Mouse (Mus musculus) heart, adult 8-10 months (tissue): Measurements from ENCODE around the gene Gm2163. TPM values are rescaled to one million over a fixed set of nuclear protein-coding genes. Genes with fewer than 3 reads are reported as not detected.
"Not testable (repeated sequence)": the region's sequence is repeated elsewhere in the genome, so short reads cannot be mapped to it uniquely, and the experiment has no call there.

Experiments used
- DNase-seq: peaks from one replicate; pipeline ENCODE4 v3.0.0; 2022; ENCODE audit warnings: low spot score
- total RNA-seq, 4 experiments: library from RNA; stranded (reverse); gene quantifications; 2 replicates each; pipeline ENCODE4 v1.2.4; 2022

Gm2163 gene
- total RNA-seq, result under 1 TPM in 1 of 4 experiments, not detected in 3; 0.13 TPM

- not testable (repeated sequence) for DNase-seq
Observed at GRCm38 (mm10) chr4:42466452-42466851, at the start of gene Gm2163. TSS of gene Gm2163 (plus strand) at chr4:42466752.

GRCm38 (mm10) chr4:42439078-42439477 lies 27.5 kb upstream of the Gm2163 start, which contains the start of gene Gm21586:
TSS of gene Gm21586 (plus strand) at chr4:42439378.
- DNase-seq, result not testable (repeated sequence)

GRCm38 (mm10) chr4:42528075-42528474 lies 61.5 kb downstream of the Gm2163 start, which contains the start of gene Fam205a2:
TSS of gene Fam205a2 (minus strand) at chr4:42528175.
- not testable (repeated sequence) for DNase-seq

GRCm38 (mm10) chr4:42611895-42612294 lies 145.3 kb downstream of the Gm2163 start, which contains the start of gene Gm10591:
TSS of gene Gm10591 (plus strand) at chr4:42612195.
- DNase-seq, result not testable (repeated sequence)

GRCm38 (mm10) chr4:42629419-42629818 lies 162.9 kb downstream of the Gm2163 start, which contains the start of gene Gm2564:
TSS of gene Gm2564 (plus strand) at chr4:42629719.
- DNase-seq, result not testable (repeated sequence)

Other genes with a start within 250 kb of the Gm2163 start
- under 1 TPM in 2 of 4 experiments, not detected in 2; 0.25 to 0.28 TPM for gene Gm10600, start 226.1 kb upstream of the Gm2163 start, total RNA-seq
- not detected for gene Ccl21b, start 211.0 kb upstream of the Gm2163 start, total RNA-seq
- gene Gm21953, start 172.5 kb upstream of the Gm2163 start, total RNA-seq, result not detected
- under 1 TPM in 1 of 4 experiments, not detected in 3; 0.11 TPM for gene Fam205a3, start 148.4 kb upstream of the Gm2163 start, total RNA-seq
- gene Gm21586, start 27.4 kb upstream of the Gm2163 start, total RNA-seq, result not detected
- under 1 TPM in 1 of 4 experiments, not detected in 3; 0.11 TPM for gene Fam205a2, start 61.4 kb downstream of the Gm2163 start, total RNA-seq
- gene Gm10591, start 145.4 kb downstream of the Gm2163 start, total RNA-seq, result not detected
- gene Gm2564, start 163.0 kb downstream of the Gm2163 start, total RNA-seq, result 1 to 10 TPM; 2.0 to 5.4 (median 2.9) TPM
- gene Ccl27b, start 188.5 kb downstream of the Gm2163 start, total RNA-seq, result not detected
- gene Il11ra2, start 195.1 kb downstream of the Gm2163 start, total RNA-seq, result under 1 TPM in 1 of 4 experiments, not detected in 3; 0.23 TPM